Mouse (Mus musculus) right cerebral cortex, postnatal 10 days (tissue): ENCODE measurements around the gene Cstf2.

Source experiments
- DNase-seq, 2 experiments: peaks; one replicate each; pipeline ENCODE4 v3.0.0; 2021; ENCODE audit warnings: low spot score in 2 of 2

The Cstf2 gene

GRCm38 (mm10) chrX:134058987-134059712 is at the start of gene Cstf2:
Gene Cstf2 (plus strand): TSS chrX:134059187.
- DNase-seq = peak; percentile 95 to 96

- peak; percentile 75 to 79 for DNase-seq
Observed at GRCm38 (mm10) chrX:134019005-134019404, 40.0 kb upstream of the Cstf2 start.

GRCm38 (mm10) chrX:134020664-134021063 is 38.3 kb upstream of the Cstf2 start:
- DNase-seq = no peak

GRCm38 (mm10) chrX:134048994-134049393 is 10.0 kb upstream of the Cstf2 start:
- no peak for DNase-seq

GRCm38 (mm10) chrX:134056897-134057296 is 2.1 kb upstream of the Cstf2 start:
- DNase-seq = peak in 1 of 2 experiments; percentile 29

- DNase-seq = peak in 1 of 2 experiments; percentile 40
Observed at GRCm38 (mm10) chrX:134058040-134058875, 729 bp upstream of the Cstf2 start.

GRCm38 (mm10) chrX:134059764-134060163 is 777 bp downstream of the Cstf2 start:
- DNase-seq = peak in 1 of 2 experiments; percentile 27

- DNase-seq = no peak
Observed at GRCm38 (mm10) chrX:134085453-134085852, 26.5 kb downstream of the Cstf2 start.

- peak; percentile 21 to 26 for DNase-seq
Observed at GRCm38 (mm10) chrX:134102641-134103040, 43.7 kb downstream of the Cstf2 start.

- no peak for DNase-seq
Observed at GRCm38 (mm10) chrX:134111767-134112166, 52.8 kb downstream of the Cstf2 start.

- DNase-seq = no peak
Observed at GRCm38 (mm10) chrX:134116417-134116816, 57.4 kb downstream of the Cstf2 start.

- no peak for DNase-seq
Observed at GRCm38 (mm10) chrX:134128549-134128948, 69.6 kb downstream of the Cstf2 start.

- peak in 1 of 2 experiments; percentile 44 for DNase-seq
Observed at GRCm38 (mm10) chrX:134132295-134132694, 73.3 kb downstream of the Cstf2 start.

GRCm38 (mm10) chrX:134133821-134134220 is 74.8 kb downstream of the Cstf2 start:
- DNase-seq = no peak
